Mouse (Mus musculus): ENCODE results near the gene Gtsf1l. TPM values are rescaled to one million over a fixed set of nuclear protein-coding genes. Genes with fewer than 3 reads are reported as not detected.

Gtsf1l gene
- polyA plus RNA-seq, 1 experiment from 2014 or later = not detected

GRCm38 (mm10) chr2:163082591-163082990, 5.1 kb downstream of the Gtsf1l start:
- no peak overlapping the region for H3K27ac ChIP-seq
- no peaks in the 10 kb centered on the region for H3K9me3 ChIP-seq
- H3K36me3 ChIP-seq = 0 out of 2 replicates have a peak, but pooled peaks cover 3% of the 10 kb centered on the region
- WGBS = 67% methylated on average over 5 of the region's 5 CpGs
- no peaks in the 10 kb centered on the region for H3K27me3 ChIP-seq (replicated peaks)
- H3K9ac ChIP-seq = no peak overlapping the region
- H3K4me1 ChIP-seq = no peaks in the 10 kb centered on the region
- ATAC-seq (ENCODE audit: insufficient read depth, low FRiP score, low read depth) = no peak
- no peak overlapping the region for H3K4me2 ChIP-seq
- no peak overlapping the region for H3K4me3 ChIP-seq (replicated peaks)

- H3K36me3 ChIP-seq = 0 out of 2 replicates have a peak, but pooled peaks cover 7% of the 10 kb centered on the region
- H3K4me2 ChIP-seq = no peak overlapping the region
- no peak overlapping the region for H3K9ac ChIP-seq
- H3K4me3 ChIP-seq (replicated peaks) = no peak overlapping the region
- no peak overlapping the region for H3K27ac ChIP-seq
- no peaks in the 10 kb centered on the region for H3K9me3 ChIP-seq
- no peaks in the 10 kb centered on the region for H3K27me3 ChIP-seq (replicated peaks)
- H3K4me1 ChIP-seq = no peaks in the 10 kb centered on the region
- 98% methylated on average over 4 of the region's 4 CpGs for WGBS
- ATAC-seq (ENCODE audit: insufficient read depth, low FRiP score, low read depth) = no peak
These were observed 8.6 kb downstream of the Gtsf1l start for GRCm38 (mm10) chr2:163079041-163079440.

- no peaks in the 10 kb centered on the region for H3K9me3 ChIP-seq
- H3K27ac ChIP-seq = no peak overlapping the region
- H3K27me3 ChIP-seq (replicated peaks) = no peaks in the 10 kb centered on the region
- ATAC-seq (ENCODE audit: insufficient read depth, low FRiP score, low read depth) = no peak
- H3K9ac ChIP-seq = no peak overlapping the region
- no peaks in the 10 kb centered on the region for H3K4me1 ChIP-seq
- peaks cover 9% of the 10 kb centered on the region; the same call in 1 of the 2 replicates for H3K36me3 ChIP-seq
- H3K4me2 ChIP-seq = no peak overlapping the region
- WGBS = 74% methylated on average over 3 of the region's 3 CpGs
- H3K4me3 ChIP-seq (replicated peaks) = no peak overlapping the region
These were observed 12.4 kb downstream of the Gtsf1l start for GRCm38 (mm10) chr2:163075234-163075633.

GRCm38 (mm10) chr2:163074808-163075207, 12.8 kb downstream of the Gtsf1l start:
- H3K9ac ChIP-seq = no peak overlapping the region
- no peaks in the 10 kb centered on the region for H3K27me3 ChIP-seq (replicated peaks)
- no peak; the same call in 1 of the 2 replicates for ATAC-seq (ENCODE audit: insufficient read depth, low FRiP score, low read depth)
- H3K9me3 ChIP-seq = no peaks in the 10 kb centered on the region
- 89% methylated on average over 12 of the region's 12 CpGs for WGBS
- H3K36me3 ChIP-seq = peaks cover 10% of the 10 kb centered on the region; the same call in 1 of the 2 replicates
- H3K4me3 ChIP-seq (replicated peaks) = no peak overlapping the region
- no peaks in the 10 kb centered on the region for H3K4me1 ChIP-seq
- H3K4me2 ChIP-seq = no peak overlapping the region
- no peak overlapping the region for H3K27ac ChIP-seq

GRCm38 (mm10) chr2:163074006-163074405, 13.6 kb downstream of the Gtsf1l start:
- Histone ChIP-seq H3K4me2 (no peak overlapping the region), H3K9me3 (no peaks in the 10 kb centered on the region), H3K36me3 (peaks cover 12% of the 10 kb centered on the region; the same call in 1 of the 2 replicates), H3K4me1 (no peaks in the 10 kb centered on the region), H3K9ac (no peak overlapping the region), H3K27ac (no peak overlapping the region), H3K4me3 (replicated peaks) (no peak overlapping the region), H3K27me3 (replicated peaks) (no peaks in the 10 kb centered on the region)
- ATAC-seq (ENCODE audit: insufficient read depth, low FRiP score, low read depth) = no peak
- WGBS = 88% methylated on average over 7 of the region's 7 CpGs

- no peak overlapping the region for H3K4me3 ChIP-seq (replicated peaks)
- no peaks in the 10 kb centered on the region for H3K4me1 ChIP-seq
- no peak for ATAC-seq (ENCODE audit: insufficient read depth, low FRiP score, low read depth)
- WGBS = 87% methylated on average over 9 of the region's 9 CpGs
- no peaks in the 10 kb centered on the region for H3K9me3 ChIP-seq
- no peaks in the 10 kb centered on the region for H3K27me3 ChIP-seq (replicated peaks)
- H3K36me3 ChIP-seq = peaks cover 12% of the 10 kb centered on the region; the same call in 1 of the 2 replicates
- no peak overlapping the region for H3K4me2 ChIP-seq
- no peak overlapping the region for H3K9ac ChIP-seq
- no peak overlapping the region for H3K27ac ChIP-seq
These were observed 14.5 kb downstream of the Gtsf1l start for GRCm38 (mm10) chr2:163073023-163073757.

- no peaks in the 10 kb centered on the region for H3K9me3 ChIP-seq
- WGBS = 80% methylated on average over 3 of the region's 3 CpGs
- H3K4me2 ChIP-seq = no peak overlapping the region
- H3K36me3 ChIP-seq = peaks cover 10% of the 10 kb centered on the region; the same call in 1 of the 2 replicates
- ATAC-seq (ENCODE audit: insufficient read depth, low FRiP score, low read depth) = no peak
- H3K4me1 ChIP-seq = no peaks in the 10 kb centered on the region
- H3K4me3 ChIP-seq (replicated peaks) = no peak overlapping the region
- no peak overlapping the region for H3K27ac ChIP-seq
- H3K9ac ChIP-seq = no peak overlapping the region
- H3K27me3 ChIP-seq (replicated peaks) = no peaks in the 10 kb centered on the region
These were observed 16.1 kb downstream of the Gtsf1l start for GRCm38 (mm10) chr2:163071590-163071989.

- Histone ChIP-seq H3K27ac (no peak overlapping the region), H3K4me3 (replicated peaks) (no peak overlapping the region), H3K27me3 (replicated peaks) (no peaks in the 10 kb centered on the region), H3K4me2 (no peak overlapping the region), H3K9me3 (no peaks in the 10 kb centered on the region), H3K36me3 (peaks cover 12% of the 10 kb centered on the region; the same call in 1 of the 2 replicates), H3K4me1 (no peaks in the 10 kb centered on the region), H3K9ac (no peak overlapping the region)
- ATAC-seq (ENCODE audit: insufficient read depth, low FRiP score, low read depth) = no peak
- WGBS = 83% methylated on average over 3 of the region's 3 CpGs
These were observed 17.4 kb downstream of the Gtsf1l start for GRCm38 (mm10) chr2:163070213-163070612.

- peaks cover 8% of the 10 kb centered on the region; the same call in 1 of the 2 replicates for H3K36me3 ChIP-seq
- no peaks in the 10 kb centered on the region for H3K4me1 ChIP-seq
- no peak overlapping the region for H3K9ac ChIP-seq
- no peak overlapping the region for H3K4me3 ChIP-seq (replicated peaks)
- 83% methylated on average over 1 of the region's 1 CpGs for WGBS
- H3K9me3 ChIP-seq = no peaks in the 10 kb centered on the region
- no peak overlapping the region for H3K4me2 ChIP-seq
- no peaks in the 10 kb centered on the region for H3K27me3 ChIP-seq (replicated peaks)
- no peak overlapping the region for H3K27ac ChIP-seq
- no peak for ATAC-seq (ENCODE audit: insufficient read depth, low FRiP score, low read depth)
These were observed 20.4 kb downstream of the Gtsf1l start for GRCm38 (mm10) chr2:163067233-163067632.

- H3K4me2 ChIP-seq = no peak overlapping the region
- H3K9me3 ChIP-seq = no peaks in the 10 kb centered on the region
- 90% methylated on average over 6 of the region's 6 CpGs for WGBS
- H3K27me3 ChIP-seq (replicated peaks) = no peaks in the 10 kb centered on the region
- H3K4me3 ChIP-seq (replicated peaks) = no peak overlapping the region
- peaks cover 8% of the 10 kb centered on the region; the same call in 1 of the 2 replicates for H3K36me3 ChIP-seq
- H3K9ac ChIP-seq = no peak overlapping the region
- H3K27ac ChIP-seq = no peak overlapping the region
- no peak for ATAC-seq (ENCODE audit: insufficient read depth, low FRiP score, low read depth)
- no peaks in the 10 kb centered on the region for H3K4me1 ChIP-seq
These were observed 21.3 kb downstream of the Gtsf1l start for GRCm38 (mm10) chr2:163066326-163066725.

- no peaks in the 10 kb centered on the region for H3K9me3 ChIP-seq
- H3K27me3 ChIP-seq (replicated peaks) = no peaks in the 10 kb centered on the region
- no peaks in the 10 kb centered on the region for H3K4me1 ChIP-seq
- no peak overlapping the region for H3K4me2 ChIP-seq
- H3K9ac ChIP-seq = no peak overlapping the region
- WGBS = 82% methylated on average over 6 of the region's 6 CpGs
- no peak for ATAC-seq (ENCODE audit: insufficient read depth, low FRiP score, low read depth)
- no peak overlapping the region for H3K27ac ChIP-seq
- no peak overlapping the region for H3K4me3 ChIP-seq (replicated peaks)
- peaks cover 5% of the 10 kb centered on the region; the same call in 1 of the 2 replicates for H3K36me3 ChIP-seq
These were observed 25.5 kb downstream of the Gtsf1l start for GRCm38 (mm10) chr2:163062119-163062508.

GRCm38 (mm10) chr2:163061203-163062118, 26.2 kb downstream of the Gtsf1l start:
- Histone ChIP-seq H3K4me3 (replicated peaks) (no peak overlapping the region), H3K9me3 (no peaks in the 10 kb centered on the region), H3K4me1 (no peaks in the 10 kb centered on the region), H3K36me3 (0 out of 2 replicates have a peak, but pooled peaks cover 5% of the 10 kb centered on the region), H3K9ac (no peak overlapping the region), H3K4me2 (no peak overlapping the region), H3K27ac (no peak overlapping the region), H3K27me3 (replicated peaks) (no peaks in the 10 kb centered on the region)
- 76% methylated on average over 8 of the region's 8 CpGs for WGBS
- no peak for ATAC-seq (ENCODE audit: insufficient read depth, low FRiP score, low read depth)
